Mouse (Mus musculus): ENCODE measurements at regions not wholly inside any gene's neighbourhood (a gene's known extent, or its start where the extent isn't known, plus 50 kb on each side); places are given as distances from the start of the nearest gene placed in this dataset.

DNA sequence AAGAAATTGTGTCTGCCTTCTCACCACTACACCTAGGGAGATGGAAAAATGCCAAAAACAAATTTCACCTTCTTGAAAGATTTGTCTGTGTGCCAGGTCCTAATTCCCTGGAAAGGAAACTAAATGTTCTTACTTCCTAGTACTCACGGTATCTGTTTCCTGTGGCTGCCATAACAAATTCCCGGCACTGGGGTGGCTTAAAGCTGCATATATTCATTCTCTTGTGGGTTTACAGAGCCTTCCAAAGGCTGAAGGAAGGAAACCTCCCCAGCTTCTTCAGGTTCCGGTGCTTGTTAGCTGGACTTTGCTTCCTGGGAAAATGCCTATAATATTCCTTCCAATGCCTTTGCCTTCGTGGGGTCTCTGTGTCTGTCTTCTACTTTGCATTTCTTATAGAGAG lies 203.3 kb upstream of the Btbd3 start:
- TF ChIP-seq CTCF (IDR thresholded peaks at IDR 0.05; ENCODE audit: extremely low read depth, insufficient read depth, low read length) (no peak), POLR2A (IDR thresholded peaks at IDR 0.05; ENCODE audit: extremely low read depth, insufficient read depth, low read length) (no peak)
